Mouse (Mus musculus) brain, embryonic 14.5 days (tissue): ENCODE measurements around the gene Hspa1l.

Experiments
- CTCF ChIP-seq: fragments of 200-500 bp; IDR thresholded peaks from 2 replicates; pipeline ENCODE4 v1.5.1; 2012; ENCODE audit warnings: inconsistent platforms, mild to moderate bottlenecking, moderate library complexity, borderline replicate concordance; ENCODE audit not compliant: insufficient read depth, insufficient read length; ENCODE audit errors: extremely low read depth
- POLR2A ChIP-seq: fragments of 200-500 bp; IDR thresholded peaks from 2 replicates; pipeline ENCODE4 v1.6.1; 2012; ENCODE audit warnings: mild to moderate bottlenecking, inconsistent platforms, borderline replicate concordance; ENCODE audit not compliant: poor library complexity, insufficient read depth, insufficient read length, severe bottlenecking; ENCODE audit errors: extremely low read depth

GRCm38 (mm10) chr17:35020551-35020950 is 48.0 kb downstream of the Hspa1l start:
- TF ChIP-seq CTCF: no peak
- no peak for TF ChIP-seq POLR2A
